Mouse (Mus musculus): Measurements from ENCODE around the gene Pgpep1l.
A peak's percentile ranks its signal among the peaks of the same experiment; 100 is the strongest.

The Pgpep1l gene

GRCm38 (mm10) chr7:68259523-68260081 lies 4.4 kb downstream of the Pgpep1l start:
- DNase-seq: no peak

DNA sequence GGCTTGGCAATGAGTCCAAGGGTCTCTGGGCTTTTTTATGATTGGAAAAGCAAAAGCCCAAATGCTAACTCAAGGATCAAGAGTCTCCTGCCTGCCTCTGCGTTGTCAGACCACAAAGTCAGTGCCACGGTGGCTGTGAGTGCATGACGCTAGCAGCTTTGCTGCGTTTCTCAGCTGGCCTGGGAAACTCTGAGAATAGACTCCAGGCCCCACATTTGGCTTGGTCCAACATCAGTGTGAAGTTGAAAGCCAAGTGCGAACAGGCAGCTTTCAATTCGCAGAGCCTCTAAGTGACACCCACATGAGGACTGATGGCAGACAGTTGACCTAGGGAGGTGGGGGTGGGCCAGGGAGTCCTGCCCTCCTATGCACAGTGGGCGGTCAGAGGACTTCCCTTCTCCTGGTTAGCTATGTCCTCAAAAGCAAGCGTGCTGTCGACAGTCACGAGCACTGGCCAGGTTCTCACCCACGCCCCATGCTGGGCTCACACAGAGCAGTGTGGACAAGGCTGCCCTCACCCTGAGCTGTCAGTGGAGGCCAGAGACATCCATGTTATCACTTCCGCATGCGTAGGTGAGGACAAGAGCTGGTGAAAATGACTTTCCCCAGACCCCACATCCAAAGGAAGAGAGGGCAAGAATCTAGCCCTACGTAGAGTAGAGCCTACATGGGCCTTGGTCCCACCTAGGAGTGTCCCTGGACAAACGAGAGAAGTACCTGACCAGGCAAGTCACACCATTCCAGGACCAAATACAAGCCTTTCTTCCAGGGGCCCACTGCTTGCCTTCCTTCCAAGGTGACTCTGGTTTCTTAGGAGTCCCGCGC lies 5.5 kb downstream of the Pgpep1l start:
- no peak for DNase-seq

- DNase-seq: no peak
Observed at GRCm38 (mm10) chr7:68257767-68258166, 6.3 kb downstream of the Pgpep1l start.

DNA sequence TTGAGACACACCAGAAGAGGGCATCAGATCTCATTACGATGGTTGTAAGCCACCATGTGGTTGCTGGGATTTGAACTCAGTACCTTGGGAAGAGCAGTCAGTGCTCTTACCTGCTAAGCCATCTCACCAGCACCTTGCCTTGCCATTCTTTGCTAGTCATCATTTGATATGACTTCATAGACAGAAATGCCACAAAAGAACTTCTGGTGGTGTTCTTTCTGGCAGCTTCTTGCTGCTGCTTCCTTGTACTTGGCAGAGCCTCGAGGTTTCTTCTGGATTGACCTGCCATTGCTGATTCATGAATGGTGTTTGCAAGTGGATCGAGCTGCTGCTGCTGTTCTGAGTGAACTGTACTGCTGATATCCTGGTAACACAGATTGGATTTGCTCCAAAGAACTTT lies 13.1 kb downstream of the Pgpep1l start:
- DNase-seq: no peak

DNA sequence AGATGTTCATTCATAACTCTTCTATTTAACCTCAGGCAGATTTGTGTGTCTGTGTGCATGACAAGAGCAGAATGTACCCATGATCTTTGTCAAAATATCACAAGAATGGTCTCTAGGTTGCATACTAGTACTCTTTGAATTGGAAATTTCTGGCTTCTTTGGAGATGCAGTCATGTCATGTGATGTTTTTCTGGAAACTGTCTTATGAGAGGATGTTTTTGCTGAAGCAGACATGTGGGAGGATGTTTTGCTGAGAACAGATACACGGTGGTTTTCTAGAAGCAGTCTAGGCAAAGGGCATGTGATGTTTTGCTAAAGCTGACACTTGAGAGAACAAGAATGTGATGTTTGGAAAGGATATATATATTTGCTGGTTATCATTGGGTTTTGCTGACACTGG lies 13.6 kb downstream of the Pgpep1l start:
- no peak for DNase-seq

DNA sequence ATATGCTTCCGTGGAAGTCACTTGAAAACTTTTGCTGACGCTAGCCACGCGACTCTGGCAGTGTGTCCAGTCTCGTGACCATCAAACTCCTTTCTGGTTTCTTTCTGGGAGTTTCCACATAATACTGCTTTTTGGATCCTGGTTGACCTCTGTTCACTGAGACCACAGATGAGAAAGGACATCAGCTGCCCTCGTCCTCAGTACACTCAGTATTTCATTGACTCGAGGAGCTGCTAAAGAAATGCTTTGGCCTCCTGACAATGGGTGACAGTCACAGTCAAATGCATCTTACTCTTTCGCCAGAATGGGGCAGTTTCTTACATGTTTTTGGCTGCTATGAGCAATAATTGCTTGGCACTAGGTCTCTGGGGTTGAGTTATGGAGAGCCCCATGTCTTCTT lies 17.8 kb downstream of the Pgpep1l start:
- no peak for DNase-seq

- DNase-seq: no peak
Observed at GRCm38 (mm10) chr7:68245681-68246080, 18.4 kb downstream of the Pgpep1l start.

GRCm38 (mm10) chr7:68241205-68241604 lies 22.8 kb downstream of the Pgpep1l start:
- no peak for DNase-seq

- DNase-seq: no peak
Observed at GRCm38 (mm10) chr7:68239220-68239827, 24.7 kb downstream of the Pgpep1l start.

GRCm38 (mm10) chr7:68236817-68237216 lies 27.2 kb downstream of the Pgpep1l start:
- DNase-seq: no peak

DNA sequence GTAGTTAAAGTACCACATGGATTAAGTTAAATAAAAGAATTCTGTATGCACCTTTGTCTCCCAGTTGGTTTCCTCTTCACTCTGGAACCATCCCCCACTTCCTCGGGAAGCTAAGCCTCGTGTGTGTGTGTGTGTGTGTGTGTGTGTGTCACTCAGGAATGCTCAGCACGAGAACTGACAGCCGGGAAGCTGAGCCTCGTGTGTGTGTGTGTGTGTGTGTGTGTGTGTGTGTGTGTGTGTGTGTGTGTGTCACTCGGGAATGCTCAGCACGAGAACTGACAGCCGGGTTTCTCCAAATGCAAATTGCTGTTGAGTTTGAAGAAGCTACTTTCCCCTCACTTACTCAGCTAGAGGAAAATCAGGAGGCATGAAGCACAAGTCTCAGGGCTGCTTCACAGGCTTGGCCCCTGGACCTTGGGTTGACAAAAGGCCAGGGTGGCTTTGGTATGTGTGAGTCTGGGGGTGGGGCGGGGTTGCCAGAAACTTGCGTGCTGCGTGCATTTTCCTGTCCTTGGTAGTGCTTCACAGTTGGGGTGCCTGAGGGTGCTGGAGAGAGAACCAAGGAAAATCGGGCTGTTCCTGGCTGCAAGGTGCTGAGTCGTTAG lies 30.3 kb downstream of the Pgpep1l start:
- DNase-seq: peak; percentile 87

GRCm38 (mm10) chr7:68232521-68232920 lies 31.5 kb downstream of the Pgpep1l start:
- no peak for DNase-seq

DNA sequence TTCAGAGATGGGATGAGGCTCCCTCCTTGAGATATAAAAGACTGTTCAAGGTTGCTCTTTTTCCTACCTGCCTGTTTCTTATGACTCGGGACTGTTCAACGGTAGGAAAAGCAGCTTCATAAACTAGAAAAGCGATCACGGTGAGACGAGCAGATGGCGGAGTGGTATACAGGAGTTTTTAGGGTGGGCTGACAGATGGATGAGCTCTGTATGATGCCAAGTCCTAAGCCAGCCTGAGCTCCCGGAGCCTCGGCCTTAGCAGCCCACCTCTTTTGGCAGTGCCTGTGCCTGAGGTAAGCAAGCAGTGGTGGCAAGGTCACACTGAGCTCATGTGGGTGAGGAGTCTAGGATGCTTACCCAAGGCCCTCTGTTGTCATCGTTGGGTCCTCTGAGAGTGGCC lies 33.2 kb downstream of the Pgpep1l start:
- no peak for DNase-seq

DNA sequence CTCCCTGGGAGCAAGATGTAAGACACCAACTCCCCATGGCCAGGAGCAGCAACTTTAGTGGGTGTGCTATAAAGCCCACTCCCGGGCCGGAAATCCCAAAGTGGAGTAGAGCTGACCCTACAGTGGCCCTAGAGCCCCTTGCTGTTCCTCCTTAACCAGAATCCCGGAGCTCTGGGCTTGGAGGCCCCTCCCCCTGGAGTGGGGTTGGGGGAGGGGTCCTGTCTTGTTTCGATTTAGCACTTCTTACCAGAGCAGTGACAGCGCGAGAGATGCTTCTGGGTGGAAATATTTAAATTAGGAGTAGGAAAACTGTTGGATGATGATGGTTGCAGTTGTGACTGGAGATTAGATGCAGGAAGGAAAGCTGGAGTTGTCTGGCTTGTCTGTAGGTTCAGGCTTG lies 35.5 kb downstream of the Pgpep1l start:
- no peak for DNase-seq

- no peak for DNase-seq
Observed at GRCm38 (mm10) chr7:68227621-68228020, 36.4 kb downstream of the Pgpep1l start.

- DNase-seq: no peak
Observed at GRCm38 (mm10) chr7:68227021-68227420, 37.0 kb downstream of the Pgpep1l start.

GRCm38 (mm10) chr7:68225427-68226054 lies 38.5 kb downstream of the Pgpep1l start:
- no peak for DNase-seq

DNA sequence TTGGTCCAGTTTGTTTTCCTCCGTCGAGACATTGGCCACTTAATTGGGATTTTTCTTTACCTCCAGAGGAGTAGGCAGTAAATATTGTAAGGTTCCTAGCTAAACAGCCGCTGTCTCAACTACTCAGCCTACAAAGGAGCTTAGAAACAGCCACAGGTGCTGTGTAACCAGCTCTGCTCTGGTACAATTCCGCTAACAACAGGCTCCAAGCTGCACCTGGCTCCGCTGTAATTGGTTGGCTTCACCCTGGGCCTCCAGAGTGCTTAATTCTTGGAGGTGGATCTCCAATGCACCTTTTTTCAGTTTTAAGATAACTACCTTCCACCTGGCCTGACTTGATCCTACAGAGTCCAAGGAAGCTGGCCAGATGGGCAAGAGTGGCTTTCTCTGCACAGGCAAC lies 40.0 kb downstream of the Pgpep1l start:
- no peak for DNase-seq

DNA sequence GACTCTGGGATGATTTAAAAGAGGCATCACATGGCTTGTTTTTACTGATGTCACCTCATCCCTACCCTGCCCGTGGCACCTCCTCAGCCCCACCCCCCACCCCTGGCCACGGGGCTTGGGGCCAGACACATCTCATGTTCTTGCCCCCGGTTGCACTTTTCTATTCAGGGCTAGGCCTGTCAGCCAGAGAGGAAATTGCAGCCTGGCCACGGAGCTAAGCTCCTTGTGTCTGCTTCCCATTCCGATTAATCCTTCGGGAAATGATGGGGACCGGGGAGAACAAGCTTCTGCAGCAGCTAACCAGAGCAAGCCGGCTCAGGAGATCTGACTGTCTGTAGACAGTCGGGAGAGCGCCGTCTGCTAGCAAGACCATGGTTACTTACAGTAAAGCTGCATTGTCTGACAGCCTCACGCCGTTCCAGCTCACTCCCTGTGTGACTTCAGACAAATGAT lies 40.7 kb downstream of the Pgpep1l start:
- DNase-seq: peak; percentile 83

GRCm38 (mm10) chr7:68221677-68222230 lies 42.3 kb downstream of the Pgpep1l start:
- DNase-seq: no peak

DNA sequence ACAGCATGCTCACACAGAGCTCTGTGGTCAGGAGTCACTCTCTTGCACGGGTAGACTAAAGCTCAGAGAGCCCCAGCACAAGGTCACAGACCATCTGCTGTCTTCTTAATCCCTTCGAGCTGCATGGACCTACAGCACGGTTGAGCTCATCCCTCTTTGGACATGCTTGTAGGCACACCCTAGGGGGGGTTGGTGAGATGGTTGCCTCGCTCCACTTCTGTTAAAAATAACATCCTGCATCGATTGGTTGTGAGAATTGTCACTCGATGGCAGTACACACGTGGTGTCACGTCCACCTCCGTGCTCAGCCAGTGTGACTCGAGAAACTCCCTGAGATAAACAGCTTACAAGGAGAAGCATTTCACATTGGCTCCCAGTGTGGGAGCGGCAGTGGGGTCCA lies 45.2 kb downstream of the Pgpep1l start:
- DNase-seq: no peak

DNA sequence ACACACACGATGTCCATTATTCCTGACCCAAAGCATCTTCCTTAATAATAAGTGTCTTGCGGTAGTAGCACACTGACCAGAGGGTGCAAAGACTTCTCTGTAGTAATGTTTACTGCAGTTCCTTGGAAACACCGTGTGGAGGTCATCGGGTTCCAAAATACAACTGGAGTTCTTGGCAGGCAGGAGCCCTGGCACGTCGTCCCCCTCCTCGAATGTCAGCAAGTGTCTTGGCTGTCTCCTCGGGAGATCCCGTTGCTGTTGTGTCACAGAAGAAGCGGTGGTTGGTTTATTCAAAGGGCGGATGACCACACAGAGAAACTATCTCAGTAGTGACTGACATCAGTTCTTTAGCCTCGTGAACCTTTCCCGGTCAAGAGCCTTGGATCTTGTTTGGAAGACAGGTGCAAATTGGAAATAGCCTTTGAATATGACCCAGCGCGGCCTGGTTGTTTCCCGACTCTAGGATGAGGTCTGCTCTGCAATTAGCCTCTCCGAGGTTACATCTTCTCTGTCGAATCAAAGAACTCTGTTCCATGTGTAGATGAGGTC lies 48.4 kb downstream of the Pgpep1l start:
- DNase-seq: no peak

GRCm38 (mm10) chr7:68213842-68214241 lies 50.2 kb downstream of the Pgpep1l start:
- DNase-seq: no peak

Data from kidney, postnatal 10 days (tissue).